Mouse (Mus musculus) layer of hippocampus, adult 11-12 months (tissue): ENCODE measurements at regions not wholly inside any gene's neighbourhood (a gene's known extent, or its start where the extent isn't known, plus 50 kb on each side); places are given as distances from the start of the nearest gene placed in this dataset.

Source experiments
- DNase-seq: peaks from one replicate; pipeline ENCODE4 v3.0.0; 2022; ENCODE audit warnings: low spot score

GRCm38 (mm10) chr12:92152043-92152921 is 303.3 kb upstream of the Sel1l start:
- peak; percentile 6 for DNase-seq

GRCm38 (mm10) chr12:92137539-92137938 is 288.6 kb upstream of the Sel1l start:
- no peak for DNase-seq

- no peak for DNase-seq
These were observed 278.7 kb upstream of the Sel1l start for GRCm38 (mm10) chr12:92127648-92128047.

GRCm38 (mm10) chr12:92120164-92120815 is 271.3 kb upstream of the Sel1l start:
- no peak for DNase-seq

- no peak for DNase-seq
These were observed 260.7 kb upstream of the Sel1l start for GRCm38 (mm10) chr12:92109615-92110014.

- DNase-seq = no peak
These were observed 251.1 kb upstream of the Sel1l start for GRCm38 (mm10) chr12:92100080-92100479.

GRCm38 (mm10) chr12:92092794-92093365 is 243.9 kb upstream of the Sel1l start:
- DNase-seq = no peak

GRCm38 (mm10) chr12:92073209-92073608 is 224.3 kb upstream of the Sel1l start:
- DNase-seq = peak; percentile 48

GRCm38 (mm10) chr12:92062731-92063130 is 213.8 kb upstream of the Sel1l start:
- no peak for DNase-seq

GRCm38 (mm10) chr12:92040481-92040880 is 191.5 kb upstream of the Sel1l start:
- DNase-seq = no peak

GRCm38 (mm10) chr12:92029192-92029591 is 180.2 kb upstream of the Sel1l start:
- DNase-seq = no peak

- DNase-seq = no peak
These were observed 179.4 kb upstream of the Sel1l start for GRCm38 (mm10) chr12:92028354-92028753.

GRCm38 (mm10) chr12:92024461-92025218 is 175.7 kb upstream of the Sel1l start:
- no peak for DNase-seq

- no peak for DNase-seq
These were observed 170.8 kb upstream of the Sel1l start for GRCm38 (mm10) chr12:92019593-92020224.

GRCm38 (mm10) chr12:92015373-92015772 is 166.4 kb upstream of the Sel1l start:
- no peak for DNase-seq

GRCm38 (mm10) chr12:92013979-92014378 is 165.0 kb upstream of the Sel1l start:
- no peak for DNase-seq

- DNase-seq = peak; percentile 58
These were observed 164.3 kb upstream of the Sel1l start for GRCm38 (mm10) chr12:92013244-92013643.

- DNase-seq = no peak
These were observed 155.6 kb upstream of the Sel1l start for GRCm38 (mm10) chr12:92004391-92005094.

- DNase-seq = no peak
These were observed 150.1 kb upstream of the Sel1l start for GRCm38 (mm10) chr12:91999031-91999430.

- DNase-seq = no peak
These were observed 148.4 kb upstream of the Sel1l start for GRCm38 (mm10) chr12:91997404-91997803.

GRCm38 (mm10) chr12:91995545-91995944 is 146.6 kb upstream of the Sel1l start:
- no peak for DNase-seq
